Mouse (Mus musculus): ENCODE data around the gene Ipo13. TPM values are rescaled to one million over a fixed set of nuclear protein-coding genes. Genes with fewer than 3 reads are reported as not detected.

Ipo13 gene
- total and polyA plus RNA-seq, 3 experiments: 7.4 to 46.5 (median 22.0) TPM

DNA sequence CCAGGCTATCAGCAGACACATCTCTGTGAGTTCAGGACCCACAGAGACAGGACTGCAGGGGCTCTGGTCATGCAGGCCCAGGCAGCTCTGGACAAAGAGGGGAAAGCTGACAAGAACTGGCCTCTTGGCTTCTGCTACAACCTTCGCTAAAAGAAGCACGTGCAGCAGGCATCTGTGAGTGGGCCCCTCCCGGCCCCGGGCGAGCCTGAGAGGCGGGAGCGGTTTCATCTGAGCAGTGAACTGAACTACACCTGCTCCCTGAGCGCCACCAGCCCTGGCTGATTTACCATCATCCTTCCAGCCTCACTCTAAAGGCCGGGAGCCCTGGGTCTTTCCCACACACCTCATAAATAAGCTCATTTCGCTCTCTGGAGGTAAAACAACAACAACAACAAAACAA is 36.5 kb downstream of the Ipo13 start:
- H3K4me1 ChIP-seq (ENCODE audit: control insufficient read depth in 1 of 2, insufficient read depth in 2 of 2): no peaks in the 10 kb centered on the region
- H3K36me3 ChIP-seq (replicated peaks in 1 of 2; ENCODE audit: control insufficient read depth in 1 of 2, insufficient read depth in 1 of 2, low read length in 1 of 2): peaks cover 10 to 91% of the 10 kb centered on the region in 2 experiments
- no peak overlapping the region for H3K9ac ChIP-seq (ENCODE audit: insufficient read depth, low read depth)
- no peak for TF ChIP-seq JUND (conservative IDR thresholded peaks at IDR 0.05; ENCODE audit: low read depth, low read length)
- TF ChIP-seq POLR2A (IDR thresholded peaks at IDR 0.05; ENCODE audit: low read depth, low read length): no peak
- no peak for TF ChIP-seq JUN (IDR thresholded peaks at IDR 0.05; ENCODE audit: insufficient read depth, low read depth, low read length)
- no peak for TF ChIP-seq NELFE (IDR thresholded peaks at IDR 0.05; ENCODE audit: low read depth, low read length)
- no peak for TF ChIP-seq MEF2A (IDR thresholded peaks at IDR 0.05; ENCODE audit: borderline replicate concordance, low read depth, low read length)
- no peak for TF ChIP-seq MYC (IDR thresholded peaks at IDR 0.05; ENCODE audit: low read depth, low read length)
- no peak for TF ChIP-seq ZNF384 (IDR thresholded peaks at IDR 0.05; ENCODE audit: low read depth, low read length)
- no peak for TF ChIP-seq UBTF (IDR thresholded peaks at IDR 0.05; ENCODE audit: low read depth, low read length)
- no peak for TF ChIP-seq HCFC1 (IDR thresholded peaks at IDR 0.05; ENCODE audit: low read depth, low read length)
- TF ChIP-seq MAZ (IDR thresholded peaks at IDR 0.05; ENCODE audit: low read depth, low read length): no peak
- no peak for TF ChIP-seq ELF1 (IDR thresholded peaks at IDR 0.05; ENCODE audit: low read depth, low read length)
- TF ChIP-seq ETS1 (conservative IDR thresholded peaks at IDR 0.05; ENCODE audit: low read depth, low read length): no peak
- no peak for TF ChIP-seq GABPA (IDR thresholded peaks at IDR 0.05; ENCODE audit: insufficient replicate concordance, low read depth, low read length)
- TF ChIP-seq MAX (IDR thresholded peaks at IDR 0.05; ENCODE audit: low read length): no peak
- dilution Hi-C loops (cut with MboI; ENCODE audit: extremely low pct_ligation_motif_present, extremely low pct_unique_long_range_greater_than_20kb, low sequenced_read_pairs) (no loop called here), in situ Hi-C loops (cut with MboI; ENCODE audit: low pct_ligation_motif_present, low pct_unique_long_range_greater_than_20kb, low sequenced_read_pairs) (no loop called here)
- no peak overlapping the region for H3K4me2 ChIP-seq (ENCODE audit: insufficient read depth, low read depth, poor library complexity, severe bottlenecking)
- H3K79me2 ChIP-seq (replicated peaks; ENCODE audit: control insufficient read depth, extremely low read depth, insufficient read depth, poor library complexity, severe bottlenecking): no peaks in the 10 kb centered on the region
- H3K9me3 ChIP-seq (replicated peaks; ENCODE audit: low read length): no peaks in the 10 kb centered on the region
- no peaks in the 10 kb centered on the region for H3K27me3 ChIP-seq (replicated peaks)
- no peak overlapping the region for H3K27ac ChIP-seq (ENCODE audit: insufficient read depth, low read depth)
- no peak for DNase-seq (ENCODE audit: extremely low read depth)
- no peak overlapping the region for H3K4me3 ChIP-seq (replicated peaks in 1 of 3; ENCODE audit: low read depth in 2 of 3, low read length in 2 of 3, poor library complexity in 1 of 3)

DNA sequence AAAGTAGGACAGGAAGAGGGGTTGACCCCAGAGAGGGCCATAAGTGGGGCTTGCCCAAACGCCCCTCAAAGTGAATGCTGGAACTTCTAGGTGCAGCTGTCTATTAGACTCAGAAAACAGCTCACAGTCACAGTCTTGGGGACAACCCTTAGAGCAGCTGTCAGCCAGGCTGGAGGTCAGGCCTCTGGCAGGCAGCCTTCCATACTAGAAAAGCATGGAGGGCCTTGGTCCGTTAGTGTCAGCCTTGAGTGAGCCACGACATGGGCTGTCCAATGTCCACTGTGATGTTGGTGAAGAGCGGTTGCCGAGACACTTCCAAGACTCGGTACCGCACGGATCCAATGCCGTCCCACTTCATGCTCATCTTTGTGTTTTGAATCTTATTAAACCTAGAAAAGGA is 41.2 kb downstream of the Ipo13 start:
- H3K9me3 ChIP-seq (replicated peaks; ENCODE audit: low read length): no peaks in the 10 kb centered on the region
- H3K9ac ChIP-seq (ENCODE audit: insufficient read depth, low read depth): no peak overlapping the region
- H3K4me1 ChIP-seq (ENCODE audit: control insufficient read depth in 1 of 2, insufficient read depth in 2 of 2): 0 out of 4 replicates have a peak, but pooled peaks cover 0 to 4% of the 10 kb centered on the region in 2 experiments
- TF ChIP-seq ZNF384 (IDR thresholded peaks at IDR 0.05; ENCODE audit: low read depth, low read length): no peak
- no peak for TF ChIP-seq RCOR1 (conservative IDR thresholded peaks at IDR 0.05; ENCODE audit: low read depth, low read length)
- no peak overlapping the region for H3K4me2 ChIP-seq (ENCODE audit: insufficient read depth, low read depth, poor library complexity, severe bottlenecking)
- in situ Hi-C loops (cut with MboI; ENCODE audit: low pct_ligation_motif_present, low pct_unique_long_range_greater_than_20kb, low sequenced_read_pairs) (no loop called here), dilution Hi-C loops (cut with MboI; ENCODE audit: extremely low pct_ligation_motif_present, extremely low pct_unique_long_range_greater_than_20kb, low sequenced_read_pairs) (no loop called here)
- DNase-seq (ENCODE audit: extremely low read depth): no peak
- H3K36me3 ChIP-seq (replicated peaks in 1 of 2; ENCODE audit: control insufficient read depth in 1 of 2, insufficient read depth in 1 of 2, low read length in 1 of 2): peaks cover 7 to 88% of the 10 kb centered on the region in 2 experiments
- H3K27me3 ChIP-seq (replicated peaks): no peaks in the 10 kb centered on the region
- no peak overlapping the region for H3K4me3 ChIP-seq (replicated peaks in 1 of 3; ENCODE audit: low read depth in 2 of 3, low read length in 2 of 3, poor library complexity in 1 of 3)
- H3K79me2 ChIP-seq (replicated peaks; ENCODE audit: control insufficient read depth, extremely low read depth, insufficient read depth, poor library complexity, severe bottlenecking): no peaks in the 10 kb centered on the region
- no peak overlapping the region for H3K27ac ChIP-seq (ENCODE audit: insufficient read depth, low read depth)
